Mouse (Mus musculus) thymus, postnatal 4 days (tissue): ENCODE measurements around the gene Fam205c.

Experiments used
- DNase-seq: peaks from one replicate; pipeline ENCODE4 v3.0.0; 2021

Gene Fam205c

DNA sequence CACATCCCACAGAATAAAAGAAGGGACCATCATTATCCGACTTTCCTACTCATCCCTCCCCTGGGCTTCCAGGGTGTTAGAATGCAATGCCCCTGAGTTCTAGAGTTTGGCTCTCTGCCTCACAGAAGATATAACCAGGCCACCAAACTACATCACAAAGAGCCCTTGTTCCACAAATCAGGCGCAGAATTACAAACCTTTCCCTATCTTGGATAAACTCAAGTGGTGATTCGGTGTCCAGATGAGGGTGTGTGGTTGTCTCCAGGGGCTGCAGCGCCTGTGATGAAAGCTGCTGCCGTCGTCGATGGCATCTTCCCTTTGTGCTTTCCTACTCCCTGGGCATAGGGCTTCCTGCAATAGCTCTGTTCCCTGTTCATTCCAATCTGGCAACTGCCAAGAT lies at the start of gene Fam205c:
Fam205c (minus strand) TSS at position 101 of the 400 bp plus-strand sequence.
- no peak for DNase-seq

DNA sequence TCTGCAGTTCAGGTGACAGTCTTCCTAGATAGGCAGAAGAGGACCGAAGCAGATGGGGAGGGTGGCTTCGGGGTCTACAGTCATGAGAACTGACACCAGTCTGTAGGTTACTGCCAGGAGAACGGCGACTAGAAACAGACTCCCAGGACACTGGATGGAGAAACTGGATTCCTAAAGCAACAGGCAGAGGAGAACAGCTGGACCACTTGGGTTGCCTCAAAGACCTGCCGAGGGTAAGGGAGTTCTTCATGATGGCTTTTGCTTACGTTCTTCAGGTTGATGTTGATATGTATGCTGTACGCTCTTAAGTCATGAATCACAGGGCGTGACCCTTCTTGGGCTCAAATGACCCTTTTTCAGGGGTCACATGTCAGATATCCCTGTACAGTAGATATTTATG lies 48.4 kb upstream of the Fam205c start:
- no peak for DNase-seq

DNA sequence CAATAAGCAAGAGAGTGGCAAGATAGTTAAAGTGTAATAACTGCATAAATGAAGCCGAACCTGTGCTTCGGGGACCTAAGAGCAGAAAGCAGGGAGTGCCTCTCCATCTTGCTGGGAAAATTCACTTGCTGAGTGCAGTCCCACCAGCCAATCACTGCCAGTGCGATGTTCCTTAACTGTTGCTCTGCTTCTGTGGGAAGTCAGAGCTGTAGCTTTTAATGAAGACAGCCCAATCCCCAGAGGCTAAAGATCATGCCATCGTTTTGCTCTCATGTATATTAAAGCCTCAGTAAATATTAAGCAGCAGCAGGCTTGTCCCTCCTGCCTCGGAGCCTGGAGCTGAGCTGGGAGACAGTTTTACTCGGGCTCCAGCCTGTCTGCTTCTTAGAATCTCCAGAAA lies 48.0 kb upstream of the Fam205c start:
- DNase-seq, result no peak

DNA sequence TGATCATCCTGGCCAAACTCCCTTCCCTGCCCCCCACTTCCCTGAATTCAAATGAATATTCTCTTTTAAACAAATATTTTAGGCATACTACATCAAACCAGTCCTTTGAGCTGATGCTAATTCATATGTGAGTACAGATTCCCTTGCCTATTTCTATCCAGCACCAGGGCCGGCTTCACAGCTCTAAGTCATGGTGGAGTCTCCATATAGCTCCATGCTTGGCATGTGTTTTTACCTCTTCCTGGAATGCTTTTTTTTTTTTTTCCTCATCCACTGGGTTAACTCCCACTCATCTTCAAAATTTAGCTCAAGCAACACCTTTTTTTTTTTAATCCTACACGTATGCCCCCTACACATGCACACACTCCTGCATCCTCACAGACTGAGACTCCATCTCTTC lies 47.5 kb upstream of the Fam205c start:
- DNase-seq, result no peak

DNA sequence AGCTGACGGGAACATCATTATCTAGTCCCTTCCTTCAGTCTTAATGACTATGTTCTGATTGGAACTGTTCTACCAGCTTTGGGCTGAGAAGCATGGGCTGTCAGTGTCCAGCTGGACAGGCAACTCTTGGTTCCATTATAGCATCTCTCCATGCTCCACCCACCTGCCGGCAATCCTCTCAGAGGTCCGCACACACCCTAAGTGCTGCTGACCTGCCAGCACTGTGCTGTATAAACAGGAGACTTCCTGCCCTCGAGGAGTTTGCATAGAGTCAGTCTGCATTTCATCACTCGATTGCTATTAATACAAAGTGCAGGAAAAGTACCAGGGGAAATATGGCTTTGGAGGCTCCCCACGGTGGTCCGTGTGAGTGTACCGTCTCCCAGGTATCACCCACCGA lies 46.7 kb upstream of the Fam205c start:
- DNase-seq, result no peak

DNA sequence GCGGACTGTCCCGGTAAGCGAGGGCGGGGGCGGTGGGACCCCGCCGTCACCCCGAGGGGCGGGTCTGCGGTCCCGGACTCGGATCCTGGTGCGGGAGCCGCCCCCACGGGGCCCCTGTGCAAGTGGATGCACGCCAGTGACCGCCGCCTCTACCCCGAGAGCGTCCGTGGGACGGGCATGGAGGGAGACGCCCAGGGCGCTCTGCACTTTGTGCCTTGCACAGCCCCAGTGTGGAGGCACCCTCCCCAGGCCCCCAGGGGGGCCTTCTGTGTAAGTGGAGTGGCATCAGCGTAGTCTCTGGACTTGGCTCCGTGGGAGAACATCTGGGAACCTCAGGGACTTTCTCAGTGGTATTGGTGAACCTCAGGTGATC lies 43.4 kb upstream of the Fam205c start:
- DNase-seq, result peak; percentile 19

DNA sequence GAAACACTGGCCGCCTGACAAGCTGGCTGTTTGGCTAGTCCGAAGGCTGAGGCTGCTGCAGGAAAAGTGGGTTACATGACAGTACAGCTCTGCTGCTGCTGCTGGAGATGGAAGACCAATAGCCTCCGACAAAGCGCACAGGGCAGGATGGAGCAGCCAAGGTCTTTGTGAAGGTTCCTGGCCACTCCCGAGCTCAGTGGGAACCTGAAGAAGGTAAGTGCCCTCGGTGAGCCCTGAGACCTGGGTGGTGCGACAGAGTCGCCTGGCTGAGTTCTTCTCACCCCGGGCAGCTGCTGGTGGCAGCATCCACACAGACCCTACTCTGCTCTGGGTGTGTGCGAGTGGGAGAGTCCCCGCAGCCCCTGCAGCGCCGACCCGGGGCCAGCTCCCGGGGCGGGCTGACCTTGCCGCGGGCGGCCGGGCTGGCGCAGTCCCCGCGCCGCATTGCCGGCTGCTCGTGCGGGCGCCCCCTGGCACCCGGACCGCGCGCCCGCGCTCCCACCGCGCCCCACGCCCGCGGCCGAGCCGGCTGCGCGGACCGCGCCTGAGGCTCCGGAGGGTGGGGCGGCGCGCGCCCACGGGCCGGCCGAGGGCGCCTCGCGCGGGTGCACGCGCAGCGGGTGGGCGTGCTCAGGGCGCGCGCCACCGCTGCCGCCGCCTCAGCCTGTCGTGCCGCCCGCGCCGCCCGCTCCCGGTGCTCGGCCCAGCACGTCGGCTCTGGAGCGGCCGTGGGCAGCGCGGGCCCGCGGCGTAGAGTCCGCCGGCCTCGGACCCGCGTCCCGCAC lies 42.8 kb upstream of the Fam205c start, which contains the start of gene Phf24:
Phf24 (plus strand) TSS at position 44 of the 785 bp plus-strand sequence.
- peak; percentile 33 for DNase-seq

DNA sequence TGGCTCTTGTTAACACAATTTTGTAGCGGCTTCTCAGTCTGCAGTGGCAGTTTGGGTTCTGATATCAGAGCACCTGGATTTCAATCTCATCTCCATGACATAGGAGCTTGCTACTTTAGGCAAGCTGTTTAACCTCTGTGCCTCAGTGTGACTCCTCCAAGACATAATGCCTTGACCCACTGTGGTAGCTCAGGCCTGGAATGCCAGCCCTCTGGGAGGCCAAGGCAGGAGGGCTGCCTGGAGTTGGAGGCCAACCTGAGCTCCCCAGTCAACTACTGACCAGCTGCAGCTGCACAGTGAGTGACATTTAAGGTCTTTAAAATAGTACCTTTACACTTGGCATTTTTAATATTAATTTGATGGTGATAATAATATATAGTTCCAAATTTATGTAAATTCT lies 41.9 kb upstream of the Fam205c start:
- DNase-seq, result no peak

DNA sequence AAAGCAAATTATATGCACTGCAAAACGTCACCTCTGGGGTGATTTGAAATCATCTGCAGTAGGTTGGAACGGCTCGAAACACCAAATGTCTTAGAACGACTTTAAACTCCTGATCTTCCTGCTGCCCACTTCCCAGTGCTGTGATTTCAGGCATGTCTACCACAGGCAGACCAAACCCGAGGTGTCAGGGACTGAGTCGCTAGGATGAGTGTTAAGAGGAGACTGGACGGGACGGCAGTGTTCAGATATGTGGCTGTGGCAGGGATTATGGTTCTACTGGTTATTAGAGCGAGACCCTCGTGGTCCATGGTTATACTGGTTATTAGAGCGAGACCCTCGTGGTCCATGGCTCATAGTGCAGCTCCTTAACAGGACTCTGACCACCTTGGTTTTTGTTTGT lies 41.3 kb upstream of the Fam205c start:
- no peak for DNase-seq

DNA sequence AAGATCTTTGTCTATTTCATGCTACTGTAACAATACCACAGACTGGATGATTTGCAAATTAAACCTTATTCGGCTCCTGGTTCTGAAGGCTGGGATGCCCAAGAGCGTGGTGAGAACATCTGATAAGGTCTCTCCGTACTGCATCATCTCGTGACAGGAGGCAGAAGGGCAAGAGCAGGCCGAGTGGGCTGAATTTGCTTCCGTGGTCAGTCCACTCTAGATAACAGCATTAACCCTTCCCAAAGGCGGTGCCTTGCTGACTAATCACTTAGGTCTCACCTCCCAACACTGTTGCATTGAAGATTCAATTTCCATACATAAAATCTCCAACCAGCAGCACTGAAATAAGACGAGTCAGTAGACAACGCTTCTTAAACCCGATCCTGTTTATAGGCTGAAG lies 39.4 kb upstream of the Fam205c start:
- no peak for DNase-seq

DNA sequence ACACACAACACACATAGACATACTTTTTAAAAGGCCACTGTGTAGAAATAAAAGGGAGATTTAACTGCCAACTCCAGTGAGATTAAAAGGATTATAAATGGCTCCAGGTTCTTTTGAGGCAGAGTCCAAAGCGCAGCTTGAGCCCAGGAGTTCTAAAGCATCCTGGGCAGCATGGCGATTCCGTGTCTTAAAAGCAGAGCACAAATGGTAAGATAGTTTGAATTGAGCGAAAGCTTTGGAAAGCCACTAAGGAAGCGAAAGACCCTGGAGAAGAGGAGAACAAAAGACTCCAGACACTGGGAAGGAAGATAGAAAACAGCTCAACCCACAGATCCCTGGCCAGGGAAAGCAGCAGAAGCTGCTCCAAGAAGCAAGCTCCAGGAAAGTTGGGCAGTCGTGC lies 30.9 kb upstream of the Fam205c start:
- DNase-seq, result no peak

DNA sequence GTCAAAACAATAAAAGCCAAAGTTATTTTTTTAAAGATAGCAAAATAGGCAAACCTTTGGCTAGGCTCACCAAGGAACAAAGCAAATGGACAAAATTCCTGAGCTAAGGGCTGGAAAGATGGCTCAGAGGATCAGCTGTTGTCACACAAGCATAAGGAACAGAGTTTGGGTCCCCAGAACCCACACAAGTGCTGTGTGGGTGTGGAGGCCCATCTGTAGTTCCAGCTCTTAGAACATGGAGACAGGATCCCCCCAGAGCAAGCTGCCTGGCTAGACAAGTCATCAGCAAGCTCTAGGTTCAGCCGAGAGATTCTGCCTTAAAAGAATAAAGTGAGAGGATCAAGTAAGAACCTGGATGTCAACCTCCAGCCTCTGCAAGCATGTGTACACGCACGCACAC lies 30.5 kb upstream of the Fam205c start:
- DNase-seq, result no peak

DNA sequence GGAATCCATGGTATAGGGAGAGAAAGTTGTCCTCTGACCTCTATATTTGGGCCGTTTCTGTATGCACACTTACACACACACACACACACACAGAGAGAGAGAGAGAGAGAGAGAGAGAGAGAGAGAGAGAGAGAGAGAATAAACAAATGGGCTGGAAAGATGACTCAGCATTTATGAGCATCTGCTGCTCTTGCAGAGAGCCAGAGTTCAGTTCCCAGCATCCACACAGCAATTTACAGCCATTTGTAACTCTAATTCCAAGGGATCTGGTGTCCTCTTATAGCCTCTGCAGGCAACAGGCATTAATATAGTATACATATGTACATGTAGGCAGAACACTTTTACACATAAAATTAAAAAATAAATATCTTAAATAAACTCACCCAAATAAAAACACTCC lies 29.9 kb upstream of the Fam205c start:
- no peak for DNase-seq

DNA sequence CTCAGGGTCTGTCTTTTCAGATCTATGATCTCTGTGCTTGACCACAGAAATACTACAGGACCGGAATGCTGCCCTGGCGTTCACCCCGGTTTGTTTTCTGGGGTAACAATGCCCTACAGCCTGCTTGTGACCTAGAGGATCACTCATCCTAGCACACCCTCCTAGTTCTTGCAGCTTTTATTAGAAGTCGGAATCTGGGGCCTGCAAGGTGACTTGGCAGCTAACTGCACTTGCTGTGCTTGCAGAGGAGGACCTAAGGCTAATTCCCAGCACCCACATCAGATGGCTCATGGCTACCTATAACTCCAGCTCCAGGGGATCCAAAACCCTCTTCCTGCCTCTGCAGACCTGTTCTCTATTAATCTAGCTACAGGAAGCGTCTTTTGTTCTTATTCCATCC lies 28.7 kb upstream of the Fam205c start:
- DNase-seq, result no peak

DNA sequence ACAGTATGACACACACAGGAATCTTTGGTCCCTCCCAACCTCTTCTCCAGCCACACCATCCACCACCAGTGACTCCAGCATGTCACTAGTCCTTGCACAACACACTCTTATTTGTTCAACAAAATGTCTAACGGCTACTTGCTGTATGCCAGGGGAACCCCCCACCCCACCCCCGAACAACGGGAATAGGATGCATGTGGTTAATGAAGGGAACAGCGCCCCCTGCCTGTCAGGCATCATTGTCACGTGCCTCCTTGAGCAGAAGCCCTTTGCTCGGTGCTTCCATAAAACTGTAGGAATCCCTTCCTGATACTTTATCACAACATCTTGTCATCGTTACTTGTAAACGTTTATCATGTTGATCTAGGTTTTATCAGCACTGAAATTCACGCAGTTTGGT lies 28.1 kb upstream of the Fam205c start:
- DNase-seq, result peak; percentile 63

DNA sequence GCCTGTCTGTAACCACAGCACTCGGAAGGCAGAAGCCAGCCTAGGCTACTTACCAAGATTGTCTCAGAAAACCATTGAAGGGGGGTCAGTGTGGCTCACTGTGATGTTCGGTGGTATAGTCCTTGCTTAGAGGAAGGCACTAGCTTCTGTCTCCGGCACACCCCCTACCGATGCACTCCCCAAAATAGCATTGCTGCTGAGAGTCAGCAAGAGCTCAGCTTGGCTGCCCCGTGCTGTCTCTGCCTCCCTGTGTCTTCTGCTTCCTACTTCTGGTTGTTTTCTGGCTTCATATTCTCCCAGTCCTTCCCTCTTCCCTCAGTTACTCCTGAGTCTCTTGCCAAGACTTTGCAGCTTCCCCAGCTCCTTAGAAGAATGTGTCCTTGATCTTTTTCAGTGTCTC lies 26.8 kb upstream of the Fam205c start:
- no peak for DNase-seq

DNA sequence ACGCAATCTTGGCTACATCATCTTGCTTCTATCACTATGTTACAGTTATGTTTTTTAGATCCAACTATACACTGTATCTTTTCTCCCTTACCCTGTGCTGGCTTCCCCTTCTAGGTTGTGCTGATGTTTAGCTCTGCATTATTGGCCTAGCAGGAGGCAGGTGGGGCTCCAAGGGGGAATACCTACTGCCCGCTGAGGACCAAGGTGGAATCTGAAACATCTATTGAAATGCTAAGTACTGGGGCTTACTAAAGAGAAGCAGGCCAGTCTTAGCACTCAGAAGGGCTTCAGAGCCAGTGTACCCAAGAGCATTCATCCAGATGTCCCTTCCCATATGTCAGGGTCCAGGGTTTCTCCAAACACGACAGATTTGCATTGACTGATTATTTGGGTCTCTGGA lies 24.9 kb upstream of the Fam205c start:
- no peak for DNase-seq

DNA sequence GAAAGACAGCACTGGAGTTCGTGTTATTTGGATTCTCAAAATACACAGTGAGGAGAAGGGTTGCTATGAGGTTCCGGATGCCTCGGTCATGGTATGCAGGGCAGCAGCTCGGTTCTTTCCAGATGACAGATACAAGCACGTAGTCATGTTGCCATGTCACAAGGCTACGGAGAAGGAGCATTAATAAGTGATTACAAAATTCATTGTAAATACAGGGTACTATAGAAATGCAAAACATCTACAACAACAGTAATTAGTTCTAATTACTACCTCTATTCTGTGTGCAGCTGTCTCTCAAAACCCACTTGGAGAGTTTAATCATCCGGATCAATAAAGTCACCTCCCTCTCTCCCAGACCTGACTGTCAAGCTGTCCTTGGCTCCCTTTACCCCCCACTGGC lies 21.1 kb upstream of the Fam205c start:
- no peak for DNase-seq

DNA sequence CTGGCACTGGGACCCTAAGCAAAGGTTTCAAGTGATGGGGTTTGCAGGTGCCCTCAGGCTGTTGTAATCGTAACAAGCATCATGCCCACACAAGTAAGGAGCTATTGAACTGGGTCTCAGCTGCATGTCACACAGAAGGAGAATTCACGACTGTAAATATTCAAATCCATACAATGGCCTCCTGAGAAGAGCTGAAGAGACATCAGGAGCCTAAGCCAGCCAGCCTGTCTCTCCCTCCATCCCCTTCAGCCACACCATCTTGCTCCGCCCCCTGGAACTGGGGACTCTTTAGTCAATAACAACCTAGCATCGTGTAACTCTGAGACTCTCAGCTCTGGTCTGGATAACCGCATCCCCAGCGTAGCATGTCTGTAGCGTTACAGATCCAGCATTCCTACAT lies 17.1 kb upstream of the Fam205c start:
- no peak for DNase-seq

DNA sequence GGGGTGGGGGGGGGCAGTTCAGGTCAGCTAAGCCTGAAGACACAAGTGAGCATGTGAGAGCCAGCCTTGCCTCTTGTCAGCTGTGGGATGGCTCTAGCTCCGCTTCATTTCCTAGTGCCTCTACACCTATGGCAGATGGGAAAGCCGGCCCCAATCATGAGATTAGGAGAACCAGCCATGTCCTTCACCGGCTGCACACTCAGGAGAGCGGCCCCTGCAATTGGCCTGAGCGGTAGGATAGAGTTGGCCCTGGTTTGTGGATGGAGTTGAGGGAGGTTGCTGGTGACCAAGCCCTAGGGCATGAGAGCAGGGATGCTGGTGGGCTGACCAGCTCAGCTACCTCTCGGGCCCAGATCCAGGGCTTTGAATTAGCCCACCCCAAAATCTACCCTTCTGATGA lies 14.8 kb upstream of the Fam205c start:
- no peak for DNase-seq

DNA sequence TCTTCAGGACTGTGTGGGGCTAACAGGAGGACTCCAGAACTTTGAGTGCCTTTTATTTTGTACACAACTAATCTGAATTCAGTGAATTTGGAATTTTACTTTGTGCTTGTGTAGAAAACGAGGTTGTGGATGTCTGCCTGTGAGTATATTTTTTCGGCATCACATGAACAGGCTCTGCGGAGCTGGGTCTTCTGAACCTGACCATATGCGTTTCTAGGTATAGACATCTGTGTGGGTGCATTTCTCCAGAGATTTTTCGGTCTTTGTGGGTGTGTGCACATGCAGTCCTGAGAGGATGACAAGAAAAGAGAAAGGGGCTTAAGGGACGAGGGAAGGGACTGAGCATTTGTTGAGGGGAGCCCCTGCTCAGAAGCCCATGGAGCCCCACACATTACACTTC lies 12.9 kb upstream of the Fam205c start:
- no peak for DNase-seq

DNA sequence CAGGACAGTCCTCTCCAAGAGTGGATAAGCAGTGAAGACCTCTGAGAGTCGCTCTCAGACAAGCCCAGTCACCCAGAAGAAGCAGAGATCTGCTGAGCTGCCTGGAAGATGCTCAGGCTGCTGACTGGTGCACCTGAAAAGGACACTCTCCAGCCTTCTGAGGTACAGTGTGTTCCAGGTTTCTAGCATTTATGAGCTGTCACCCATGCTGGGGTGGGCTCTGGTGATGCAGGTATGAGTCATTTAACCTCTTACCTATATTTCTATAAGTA lies 6.6 kb upstream of the Fam205c start:
- no peak for DNase-seq

DNA sequence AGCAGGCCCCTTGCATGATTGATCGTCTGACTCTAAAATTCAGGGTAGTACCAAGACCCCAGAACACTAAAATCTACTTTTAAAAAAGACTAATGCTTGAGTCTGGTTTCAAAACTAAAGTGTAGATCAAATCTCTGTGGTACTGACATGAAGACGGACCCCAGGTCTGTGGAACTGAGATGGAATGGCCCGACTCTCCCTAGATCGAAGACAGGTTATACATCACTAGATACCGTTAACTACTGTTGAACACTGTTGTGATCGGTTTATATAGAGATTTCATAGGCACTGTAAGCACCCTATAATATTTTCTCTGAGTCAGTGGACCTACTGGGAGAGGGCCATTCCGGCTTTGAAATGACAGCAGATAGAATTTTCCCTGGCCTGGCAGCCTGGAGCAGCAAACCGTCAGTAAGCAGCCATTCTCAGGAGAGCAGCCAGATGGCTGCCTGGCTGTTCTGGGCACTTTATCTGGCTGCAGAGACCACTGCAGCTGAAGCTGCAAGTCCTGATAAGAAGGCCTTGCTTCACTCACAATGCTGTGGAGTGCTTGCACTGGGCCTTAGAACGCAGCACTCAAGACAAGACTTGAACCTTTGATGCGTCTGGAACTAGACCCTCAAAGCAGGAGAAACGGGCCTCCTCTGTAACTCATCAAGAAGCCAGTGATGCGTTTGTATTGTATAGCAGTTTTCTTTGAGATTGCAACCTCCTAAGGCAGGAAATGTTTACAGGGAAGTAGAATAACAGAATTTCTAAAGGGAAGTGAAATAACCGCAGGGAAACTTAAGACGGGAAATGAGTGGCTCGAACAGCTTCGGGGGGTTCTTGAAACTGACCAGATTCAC lies 6.0 kb upstream of the Fam205c start:
- DNase-seq, result no peak

DNA sequence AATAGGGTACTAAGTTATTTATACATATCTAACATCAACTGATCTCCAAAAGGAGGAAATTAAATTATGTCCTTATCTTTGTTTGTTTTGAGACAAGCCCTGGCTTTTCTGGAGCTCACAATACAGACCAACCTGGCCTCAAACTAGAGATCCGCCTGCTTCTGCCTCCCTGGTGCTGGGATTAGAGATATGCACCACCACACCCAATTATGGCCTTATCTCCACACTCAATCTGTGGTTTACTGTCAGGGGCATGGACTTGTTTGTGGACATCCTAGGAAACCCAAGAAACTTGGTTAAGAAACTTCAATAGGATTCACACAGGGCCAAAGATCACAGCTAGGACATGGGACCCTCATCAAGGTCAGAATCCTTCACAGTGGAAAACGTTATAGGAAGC lies 3.6 kb upstream of the Fam205c start:
- no peak for DNase-seq
